Mouse (Mus musculus) ES-Bruce4 (cell line): ENCODE measurements around the gene Rapgef4. TPM values are rescaled to one million over a fixed set of nuclear protein-coding genes. Genes with fewer than 3 reads are reported as not detected.

Experiments used
- H3K27ac ChIP-seq: 2 replicates; pipeline ENCODE4 v1.5.1; 2012; ENCODE audit warnings: low read length, inconsistent platforms; ENCODE audit not compliant: insufficient read depth
- H3K27me3 ChIP-seq: 2 replicates; pipeline ENCODE4 v1.6.1; 2012; ENCODE audit warnings: mild to moderate bottlenecking, low read length, inconsistent platforms; ENCODE audit not compliant: control insufficient read depth, poor library complexity, insufficient read depth, severe bottlenecking
- H3K36me3 ChIP-seq: 2 replicates; pipeline ENCODE4 v1.6.1; 2012; ENCODE audit warnings: inconsistent platforms, mild to moderate bottlenecking, low read length, moderate library complexity; ENCODE audit not compliant: control insufficient read depth, poor library complexity, insufficient read depth, severe bottlenecking
- H3K4me1 ChIP-seq: one replicate; pipeline ENCODE4 v1.8.1; 2011; ENCODE audit warnings: low read length; ENCODE audit not compliant: control insufficient read depth, insufficient read depth
- H3K4me3 ChIP-seq: 2 replicates; pipeline ENCODE4 v1.5.1; 2011; ENCODE audit warnings: low read depth, mild to moderate bottlenecking, low read length
- H3K9ac ChIP-seq: 2 replicates; pipeline ENCODE4 v1.6.1; 2012; ENCODE audit warnings: low read depth, mild to moderate bottlenecking, inconsistent platforms; ENCODE audit not compliant: poor library complexity, severe bottlenecking
- H3K9me3 ChIP-seq: replicated peaks from 2 replicates; pipeline ENCODE4 v1.6.1; 2012; ENCODE audit warnings: mild to moderate bottlenecking, low read length, inconsistent platforms; ENCODE audit not compliant: control insufficient read depth, poor library complexity, insufficient read depth, severe bottlenecking
- CTCF ChIP-seq: IDR thresholded peaks from one replicate; pipeline ENCODE4 v1.8.1; 2011; ENCODE audit warnings: low read depth, low read length
- EP300 ChIP-seq: IDR thresholded peaks from 2 replicates; pipeline ENCODE4 v1.6.1; 2011; ENCODE audit warnings: low read depth, low read length; ENCODE audit not compliant: insufficient read depth
- POLR2A ChIP-seq: IDR thresholded peaks from one replicate; pipeline ENCODE4 v1.8.1; 2011; ENCODE audit warnings: low read length; ENCODE audit not compliant: insufficient read depth
- polyA plus RNA-seq: library from polyadenylated mRNA; stranded (reverse); fragments of >200 nt; gene quantifications from 2 replicates; pipeline ENCODE4 v1.2.4, GENCODE M21; 2011; ENCODE audit warnings: low read depth; ENCODE audit not compliant: missing spikeins, insufficient read depth, insufficient read length

Rapgef4 gene
- polyA plus RNA-seq, 1 experiment = not detected

DNA sequence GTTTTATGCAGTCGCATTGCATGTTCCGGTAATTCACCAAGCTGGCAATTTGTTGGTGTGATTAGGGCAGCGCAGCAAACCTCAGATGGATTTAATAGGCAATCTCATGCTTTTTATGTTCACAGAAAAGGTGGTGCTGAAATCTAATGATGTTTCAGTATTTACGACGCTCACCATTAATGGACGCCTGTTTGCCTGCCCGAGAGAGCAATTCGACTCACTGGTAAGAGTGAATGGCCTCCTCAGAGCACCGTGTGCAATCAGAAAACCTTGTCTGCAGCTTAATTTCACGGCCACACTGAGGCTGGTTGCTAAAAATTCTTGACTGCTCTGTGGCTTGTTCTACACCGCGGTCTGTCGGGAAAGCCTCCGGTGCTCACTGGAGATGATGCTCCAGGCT, 247.8 kb downstream of the Rapgef4 start:
- no peak for TF ChIP-seq EP300
- no peak for TF ChIP-seq CTCF
- no peak for TF ChIP-seq POLR2A
- H3K4me1 ChIP-seq = no peaks in the 10 kb centered on the region
- H3K4me3 ChIP-seq = no peak overlapping the region
- no peak overlapping the region for H3K27ac ChIP-seq
- no peak overlapping the region for H3K9ac ChIP-seq
- no peaks in the 10 kb centered on the region for H3K27me3 ChIP-seq
- no peaks in the 10 kb centered on the region for H3K36me3 ChIP-seq
- no peaks in the 10 kb centered on the region for H3K9me3 ChIP-seq

DNA sequence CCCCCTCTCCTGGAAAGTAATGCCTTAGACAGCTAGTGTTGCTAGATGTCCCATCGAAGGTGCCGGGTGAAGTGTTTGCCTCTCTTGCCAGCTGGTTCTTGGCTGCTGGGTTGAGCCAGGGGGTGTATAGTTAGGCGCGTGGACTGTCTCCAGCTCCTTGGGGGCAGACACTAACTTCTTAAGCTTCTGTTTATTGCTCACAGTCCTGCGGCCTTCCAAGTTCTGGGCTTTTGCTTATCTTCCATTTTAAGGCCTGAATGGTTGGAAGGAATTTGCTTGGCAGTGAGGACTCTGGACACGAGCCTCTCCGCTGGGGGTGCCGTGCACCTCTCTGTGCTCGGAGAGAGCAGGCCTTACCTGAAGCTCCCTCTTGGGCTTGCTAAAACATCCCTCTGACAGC, 249.5 kb downstream of the Rapgef4 start:
- H3K27me3 ChIP-seq = no peaks in the 10 kb centered on the region
- no peak overlapping the region for H3K27ac ChIP-seq
- no peak overlapping the region for H3K9ac ChIP-seq
- H3K4me3 ChIP-seq = no peak overlapping the region
- TF ChIP-seq EP300 = no peak
- TF ChIP-seq CTCF = no peak
- no peak for TF ChIP-seq POLR2A
- no peaks in the 10 kb centered on the region for H3K4me1 ChIP-seq
- H3K36me3 ChIP-seq = no peaks in the 10 kb centered on the region
- no peaks in the 10 kb centered on the region for H3K9me3 ChIP-seq

DNA sequence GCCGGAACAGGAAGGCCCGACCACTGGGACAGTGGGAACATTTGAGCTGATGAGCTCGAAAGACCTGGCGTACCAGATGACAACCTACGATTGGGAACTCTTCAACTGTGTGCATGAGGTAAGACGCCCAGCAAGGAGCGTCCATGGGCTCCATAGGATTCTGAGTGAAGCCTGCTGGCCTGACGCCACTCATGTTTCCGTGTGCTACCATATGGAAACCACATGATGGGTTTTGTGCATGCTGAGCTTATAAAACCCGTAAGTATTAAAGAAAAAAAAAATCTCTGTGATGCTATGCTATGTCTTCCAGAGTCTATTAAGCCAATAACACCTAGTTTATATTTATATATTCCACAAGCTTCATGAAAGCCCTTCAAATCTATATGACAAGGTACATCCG, 253.0 kb downstream of the Rapgef4 start:
- Histone ChIP-seq H3K27ac (no peak overlapping the region), H3K4me3 (no peak overlapping the region), H3K9ac (no peak overlapping the region), H3K4me1 (no peaks in the 10 kb centered on the region), H3K9me3 (no peaks in the 10 kb centered on the region), H3K27me3 (no peaks in the 10 kb centered on the region), H3K36me3 (no peaks in the 10 kb centered on the region)
- TF ChIP-seq EP300 = no peak
- TF ChIP-seq CTCF = no peak
- TF ChIP-seq POLR2A = no peak

DNA sequence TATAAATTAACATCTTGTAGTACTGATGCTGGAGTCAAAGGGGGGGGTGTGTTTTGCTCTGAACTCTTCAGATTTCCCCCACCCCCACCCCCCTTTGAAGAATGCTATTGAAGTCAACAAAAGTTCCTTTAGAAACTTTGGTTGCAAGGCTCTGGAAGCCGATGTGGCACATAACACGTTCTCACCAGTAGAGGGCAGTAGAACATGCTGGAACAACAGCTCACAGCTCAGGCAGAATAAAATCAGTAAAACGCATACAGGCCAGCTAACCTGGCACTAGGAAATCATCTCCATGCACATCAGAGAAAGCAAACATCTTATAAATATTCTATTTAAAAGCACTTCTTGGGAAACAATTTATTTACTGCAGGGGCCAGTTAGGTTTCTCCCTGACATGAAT, 253.9 kb downstream of the Rapgef4 start:
- Histone ChIP-seq H3K9ac (no peak overlapping the region), H3K27me3 (no peaks in the 10 kb centered on the region), H3K4me1 (no peaks in the 10 kb centered on the region), H3K36me3 (no peaks in the 10 kb centered on the region), H3K27ac (no peak overlapping the region), H3K4me3 (no peak overlapping the region), H3K9me3 (no peaks in the 10 kb centered on the region)
- no peak for TF ChIP-seq POLR2A
- peak; percentile 49 for TF ChIP-seq CTCF

- H3K9ac ChIP-seq = no peak overlapping the region
- no peaks in the 10 kb centered on the region for H3K36me3 ChIP-seq
- TF ChIP-seq EP300 (no peak), POLR2A (no peak), CTCF (no peak)
- no peak overlapping the region for H3K4me3 ChIP-seq
- no peaks in the 10 kb centered on the region for H3K4me1 ChIP-seq
- no peaks in the 10 kb centered on the region for H3K27me3 ChIP-seq
- H3K9me3 ChIP-seq = no peaks in the 10 kb centered on the region
- H3K27ac ChIP-seq = no peak overlapping the region
These were observed 254.4 kb downstream of the Rapgef4 start for GRCm38 (mm10) chr2:72235361-72235901.

GRCm38 (mm10) chr2:72238421-72238820, 257.4 kb downstream of the Rapgef4 start:
- no peak overlapping the region for H3K27ac ChIP-seq
- H3K4me3 ChIP-seq = no peak overlapping the region
- H3K27me3 ChIP-seq = no peaks in the 10 kb centered on the region
- no peak for TF ChIP-seq POLR2A
- no peak for TF ChIP-seq CTCF
- TF ChIP-seq EP300 = no peak
- H3K4me1 ChIP-seq = no peaks in the 10 kb centered on the region
- no peaks in the 10 kb centered on the region for H3K9me3 ChIP-seq
- H3K36me3 ChIP-seq = no peaks in the 10 kb centered on the region
- H3K9ac ChIP-seq = no peak overlapping the region

DNA sequence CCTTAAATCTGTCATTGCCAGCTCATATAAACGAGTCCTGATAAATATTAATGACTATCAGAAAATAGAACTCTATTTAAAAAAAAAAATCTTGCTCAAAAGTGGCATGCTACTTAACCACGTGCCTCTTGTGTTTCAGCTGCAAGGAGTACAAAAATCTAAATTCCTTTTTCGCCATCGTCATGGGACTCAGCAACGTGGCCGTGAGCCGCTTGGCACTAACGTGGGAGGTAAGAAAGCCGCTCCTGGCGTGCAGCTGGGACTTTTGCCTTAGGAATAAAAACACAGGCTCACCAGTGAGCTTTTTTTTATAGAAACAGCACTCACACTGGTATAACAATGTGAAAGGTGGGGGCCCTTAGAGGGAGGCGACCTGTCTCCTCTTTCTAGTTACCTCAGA, 257.9 kb downstream of the Rapgef4 start:
- H3K27ac ChIP-seq = no peak overlapping the region
- no peak overlapping the region for H3K4me3 ChIP-seq
- no peak for TF ChIP-seq CTCF
- TF ChIP-seq POLR2A = no peak
- TF ChIP-seq EP300 = no peak
- no peaks in the 10 kb centered on the region for H3K27me3 ChIP-seq
- no peaks in the 10 kb centered on the region for H3K9me3 ChIP-seq
- H3K4me1 ChIP-seq = no peaks in the 10 kb centered on the region
- H3K36me3 ChIP-seq = no peaks in the 10 kb centered on the region
- H3K9ac ChIP-seq = no peak overlapping the region
